Mouse (Mus musculus): ENCODE results near the gene Mlc1.

DNA sequence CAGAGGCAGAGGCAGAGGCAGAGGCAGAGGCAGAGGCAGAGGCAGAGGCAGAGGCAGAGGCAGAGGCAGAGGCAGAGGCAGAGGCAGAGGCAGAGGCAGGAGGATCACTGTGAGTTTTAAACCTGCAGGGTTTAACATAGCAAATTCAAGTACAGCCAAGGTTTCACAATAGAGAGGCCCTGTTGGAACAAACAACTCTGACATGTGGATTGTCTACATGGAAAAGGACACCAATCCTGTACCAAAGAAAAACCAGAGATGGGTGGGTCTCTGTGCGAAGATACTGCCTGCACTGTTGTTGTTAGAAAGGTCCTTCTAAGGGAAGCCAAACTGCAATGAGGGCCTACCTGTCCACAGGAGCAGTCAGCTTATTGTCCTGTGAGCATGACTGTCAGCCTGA, 58.7 kb downstream of the Mlc1 start:
- TF ChIP-seq POLR2A (IDR thresholded peaks at IDR 0.05; ENCODE audit: control insufficient read depth, extremely low read depth, insufficient read depth, low read length, poor library complexity) (no peak), CTCF (IDR thresholded peaks at IDR 0.05; ENCODE audit: borderline replicate concordance, control insufficient read depth, extremely low read depth, insufficient read depth, low read length, poor library complexity) (no peak)
